Mouse (Mus musculus) myocyte (in vitro differentiated cells): Measurements from ENCODE around the gene Slc25a21. TPM values are rescaled to one million over a fixed set of nuclear protein-coding genes. Genes with fewer than 3 reads are reported as not detected.

ENCODE experiments used
- H3K27me3 ChIP-seq: one replicate; pipeline ENCODE4 v1.6.1; 2011; ENCODE audit not compliant: control insufficient read depth, insufficient read depth, insufficient read length
- H3K36me3 ChIP-seq: one replicate; pipeline ENCODE4 v1.6.1; 2011; ENCODE audit not compliant: control insufficient read depth, insufficient read depth
- H3K4me2 ChIP-seq: one replicate; pipeline ENCODE4 v1.6.1; 2011; ENCODE audit warnings: low read depth, control low read depth
- H3K4me3 ChIP-seq: one replicate; pipeline ENCODE4 v1.5.1; 2011; ENCODE audit warnings: mild to moderate bottlenecking, control low read depth, moderate library complexity
- H3K79me2 ChIP-seq: one replicate; pipeline ENCODE4 v1.6.1; 2011; ENCODE audit not compliant: control insufficient read depth, insufficient read depth
- H3ac ChIP-seq: one replicate; pipeline ENCODE4 v1.6.1; 2011; ENCODE audit not compliant: control insufficient read depth, insufficient read length
- CEBPB ChIP-seq: IDR thresholded peaks from 2 replicates; pipeline ENCODE4 v1.6.1; 2011; ENCODE audit warnings: mild to moderate bottlenecking, moderate library complexity; ENCODE audit not compliant: poor library complexity, insufficient read depth, severe bottlenecking
- E2F4 ChIP-seq: IDR thresholded peaks from one replicate; pipeline ENCODE4 v1.6.1; 2011; ENCODE audit warnings: mild to moderate bottlenecking, control low read depth, moderate library complexity; ENCODE audit not compliant: insufficient read depth
- MAX ChIP-seq: IDR thresholded peaks from one replicate; pipeline ENCODE4 v1.6.1; 2011; ENCODE audit warnings: low read depth, mild to moderate bottlenecking, control low read depth
- MYOD1 ChIP-seq, 3 experiments: IDR thresholded peaks; one replicate each; pipeline ENCODE4 v1.6.1; 2011; ENCODE audit warnings: control low read depth in 2 of 3, low read depth in 2 of 3, mild to moderate bottlenecking in 2 of 3, moderate library complexity in 1 of 3; ENCODE audit not compliant: insufficient read length in 2 of 3, control insufficient read depth in 1 of 3
- MYOG ChIP-seq, 3 experiments: IDR thresholded peaks; one replicate each; pipeline ENCODE4 v1.6.1; 2011; ENCODE audit warnings: control low read depth in 2 of 3, low read depth in 2 of 3, mild to moderate bottlenecking in 2 of 3; ENCODE audit not compliant: insufficient read length in 2 of 3, control insufficient read depth in 1 of 3, insufficient read depth in 1 of 3
- POLR2A ChIP-seq: IDR thresholded peaks from one replicate; pipeline ENCODE4 v1.6.1; 2011; ENCODE audit warnings: low read depth, mild to moderate bottlenecking, control low read depth, moderate library complexity; ENCODE audit not compliant: insufficient read length
- POLR2AphosphoS2 ChIP-seq: IDR thresholded peaks from one replicate; pipeline ENCODE4 v1.6.1; 2011; ENCODE audit warnings: low read depth, control low read depth; ENCODE audit not compliant: insufficient read length
- REST ChIP-seq: IDR thresholded peaks from one replicate; pipeline ENCODE4 v1.6.1; 2011; ENCODE audit warnings: mild to moderate bottlenecking, control low read depth, moderate library complexity; ENCODE audit not compliant: insufficient read depth, insufficient read length
- SRF ChIP-seq: IDR thresholded peaks from one replicate; pipeline ENCODE4 v1.6.1; 2011; ENCODE audit warnings: low read depth; ENCODE audit not compliant: control insufficient read depth, insufficient read length
- TCF12 ChIP-seq: IDR thresholded peaks from one replicate; pipeline ENCODE4 v1.6.1; 2011; ENCODE audit warnings: mild to moderate bottlenecking, control low read depth; ENCODE audit not compliant: poor library complexity, insufficient read depth, severe bottlenecking
- TCF3 ChIP-seq: IDR thresholded peaks from one replicate; pipeline ENCODE4 v1.6.1; 2011; ENCODE audit warnings: low read depth, control low read depth; ENCODE audit not compliant: insufficient read length
- USF1 ChIP-seq: IDR thresholded peaks from one replicate; pipeline ENCODE4 v1.6.1; 2011; ENCODE audit warnings: low read depth, mild to moderate bottlenecking, control low read depth, moderate library complexity
- polyA plus RNA-seq: library from polyadenylated mRNA; unstranded; fragments of >200 nt; fragmentation: generic; extraction: Trizol; gene quantifications from one replicate; pipeline ENCODE4 v1.2.1, GENCODE M21; 2012; ENCODE audit warnings: missing spikeins

Gene Slc25a21
- polyA plus RNA-seq, 1 experiment = not detected

DNA sequence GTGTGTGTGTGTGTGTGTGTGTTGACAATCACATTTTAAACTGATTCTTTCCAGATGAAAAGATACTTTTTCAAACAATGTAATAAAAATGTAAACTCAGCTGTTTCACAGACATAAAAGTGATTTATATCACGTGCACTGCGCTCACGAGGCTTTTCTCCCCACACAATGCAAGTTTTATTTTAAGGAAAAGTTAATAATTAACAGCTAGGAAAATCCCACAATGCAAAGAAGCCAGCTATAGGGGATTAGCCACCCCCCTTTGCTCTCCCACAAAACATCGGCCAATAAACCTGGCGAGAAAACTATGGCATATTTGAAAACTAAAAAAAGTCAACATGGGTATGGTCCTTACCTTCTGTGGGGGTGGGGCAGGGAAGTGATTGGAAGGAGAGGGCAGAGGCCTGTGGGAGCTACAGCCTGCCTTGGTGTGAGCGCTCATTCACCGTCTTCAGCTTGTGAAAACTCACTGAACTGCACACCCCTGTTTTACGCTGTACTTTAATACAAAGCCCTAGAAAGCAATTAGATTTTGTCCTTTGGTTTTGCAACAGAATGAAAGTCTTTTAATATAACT is 369.4 kb downstream of the Slc25a21 start:
- no peak overlapping the region for H3K4me3 ChIP-seq
- H3K79me2 ChIP-seq = no peaks in the 10 kb centered on the region
- H3K36me3 ChIP-seq = no peaks in the 10 kb centered on the region
- H3K4me2 ChIP-seq = no peak overlapping the region
- no peak overlapping the region for H3ac ChIP-seq
- TF ChIP-seq MAX (no peak), E2F4 (no peak), CEBPB (no peak), SRF (no peak), MYOG (IDR thresholded peaks at IDR 0.05; ENCODE audit: control insufficient read depth in 1 of 3, insufficient read depth in 1 of 3, insufficient read length in 2 of 3, low read depth in 2 of 3) (no peak), USF1 (no peak), REST (no peak), POLR2AphosphoS2 (no peak), TCF3 (no peak), MYOD1 (IDR thresholded peaks at IDR 0.05; ENCODE audit: control insufficient read depth in 1 of 3, insufficient read length in 2 of 3, low read depth in 2 of 3) (no peak), TCF12 (no peak), POLR2A (no peak)
- no peaks in the 10 kb centered on the region for H3K27me3 ChIP-seq

DNA sequence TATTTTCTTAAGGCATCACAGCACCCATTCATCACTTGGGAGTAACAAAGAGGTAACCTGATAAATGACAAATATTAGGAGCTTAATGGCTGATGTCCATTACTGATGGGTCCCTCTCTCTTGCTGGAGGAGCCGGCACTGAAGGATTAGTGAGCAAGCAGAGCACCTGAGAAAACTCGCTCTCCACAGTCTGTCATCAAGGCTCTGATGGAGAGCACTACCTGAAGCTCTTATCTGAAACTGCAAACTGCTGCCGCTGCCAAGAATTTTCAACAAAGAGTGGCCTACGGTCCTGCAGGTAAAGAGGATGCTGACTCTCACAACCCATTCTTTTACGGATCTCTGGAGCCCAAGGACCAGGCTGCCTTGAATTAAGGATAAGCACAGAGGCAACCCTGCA is 372.6 kb downstream of the Slc25a21 start:
- H3K36me3 ChIP-seq = no peaks in the 10 kb centered on the region
- H3K4me2 ChIP-seq = no peak overlapping the region
- no peaks in the 10 kb centered on the region for H3K27me3 ChIP-seq
- H3ac ChIP-seq = no peak overlapping the region
- H3K79me2 ChIP-seq = no peaks in the 10 kb centered on the region
- H3K4me3 ChIP-seq = no peak overlapping the region
- no peak for TF ChIP-seq USF1
- no peak for TF ChIP-seq TCF12
- no peak for TF ChIP-seq E2F4
- no peak for TF ChIP-seq POLR2A
- no peak for TF ChIP-seq MYOD1 (IDR thresholded peaks at IDR 0.05; ENCODE audit: control insufficient read depth in 1 of 3, insufficient read length in 2 of 3, low read depth in 2 of 3)
- TF ChIP-seq CEBPB = no peak

GRCm38 (mm10) chr12:56822122-56822521 is 375.1 kb downstream of the Slc25a21 start:
- no peak overlapping the region for H3K4me2 ChIP-seq
- TF ChIP-seq MYOG (IDR thresholded peaks at IDR 0.05; ENCODE audit: control insufficient read depth in 1 of 3, insufficient read depth in 1 of 3, insufficient read length in 2 of 3, low read depth in 2 of 3) = no peak
- TF ChIP-seq MAX = no peak
- no peak for TF ChIP-seq MYOD1 (IDR thresholded peaks at IDR 0.05; ENCODE audit: control insufficient read depth in 1 of 3, insufficient read length in 2 of 3, low read depth in 2 of 3)
- TF ChIP-seq TCF12 = no peak
- TF ChIP-seq SRF = no peak
- TF ChIP-seq TCF3 = no peak
- no peak for TF ChIP-seq CEBPB
- no peak for TF ChIP-seq POLR2AphosphoS2
- TF ChIP-seq REST = no peak
- no peaks in the 10 kb centered on the region for H3K79me2 ChIP-seq
- no peak overlapping the region for H3K4me3 ChIP-seq
- H3K36me3 ChIP-seq = no peaks in the 10 kb centered on the region
- H3K27me3 ChIP-seq = no peaks in the 10 kb centered on the region
- H3ac ChIP-seq = no peak overlapping the region

DNA sequence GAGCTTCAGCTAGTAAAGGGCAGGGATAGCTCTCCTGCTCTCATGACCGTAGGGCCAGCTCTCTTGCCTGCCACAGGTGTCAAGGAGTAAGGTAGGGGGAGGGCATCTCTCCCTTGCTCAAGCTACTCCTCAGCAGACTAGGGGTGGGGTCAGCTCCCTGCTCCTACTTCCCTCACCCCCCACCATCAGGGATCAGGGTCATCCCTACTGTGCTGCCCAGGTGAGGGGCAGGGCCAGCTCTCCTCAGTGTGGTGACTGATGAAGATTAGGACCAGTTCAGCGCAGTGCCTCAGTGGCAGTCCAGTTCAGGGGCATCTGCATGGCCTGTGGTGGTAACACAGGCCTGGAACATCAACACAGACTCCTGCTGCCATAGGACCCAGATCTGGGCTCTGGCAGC is 376.7 kb downstream of the Slc25a21 start:
- Histone ChIP-seq H3K4me2 (no peak overlapping the region), H3ac (no peak overlapping the region), H3K36me3 (no peaks in the 10 kb centered on the region), H3K27me3 (no peaks in the 10 kb centered on the region), H3K79me2 (no peaks in the 10 kb centered on the region), H3K4me3 (no peak overlapping the region)
- no peak for TF ChIP-seq POLR2AphosphoS2
- no peak for TF ChIP-seq MYOG (IDR thresholded peaks at IDR 0.05; ENCODE audit: control insufficient read depth in 1 of 3, insufficient read depth in 1 of 3, insufficient read length in 2 of 3, low read depth in 2 of 3)
- TF ChIP-seq SRF = no peak
- TF ChIP-seq TCF12 = no peak
- TF ChIP-seq CEBPB = no peak
- no peak for TF ChIP-seq MAX
- no peak for TF ChIP-seq POLR2A
- no peak for TF ChIP-seq TCF3
- no peak for TF ChIP-seq MYOD1 (IDR thresholded peaks at IDR 0.05; ENCODE audit: control insufficient read depth in 1 of 3, insufficient read length in 2 of 3, low read depth in 2 of 3)
- TF ChIP-seq USF1 = no peak
- TF ChIP-seq E2F4 = no peak
- TF ChIP-seq REST = no peak

- Histone ChIP-seq H3K27me3 (no peaks in the 10 kb centered on the region), H3ac (no peak overlapping the region), H3K79me2 (no peaks in the 10 kb centered on the region), H3K36me3 (no peaks in the 10 kb centered on the region), H3K4me3 (no peak overlapping the region), H3K4me2 (no peak overlapping the region)
- TF ChIP-seq POLR2A (no peak), POLR2AphosphoS2 (no peak), SRF (no peak), REST (no peak), MAX (no peak), MYOD1 (IDR thresholded peaks at IDR 0.05; ENCODE audit: control insufficient read depth in 1 of 3, insufficient read length in 2 of 3, low read depth in 2 of 3) (no peak), CEBPB (no peak), USF1 (no peak), TCF12 (no peak), MYOG (IDR thresholded peaks at IDR 0.05; ENCODE audit: control insufficient read depth in 1 of 3, insufficient read depth in 1 of 3, insufficient read length in 2 of 3, low read depth in 2 of 3) (no peak), E2F4 (no peak), TCF3 (no peak)
Observed at GRCm38 (mm10) chr12:56807483-56807882, 389.8 kb downstream of the Slc25a21 start.
